Mouse (Mus musculus) hindbrain, postnatal 0 days (tissue): ENCODE data around the gene Kif3b. TPM values are rescaled to one million over a fixed set of nuclear protein-coding genes. Genes with fewer than 3 reads are reported as not detected.
"Not testable (repeated sequence)": the region's sequence is repeated elsewhere in the genome, so short reads cannot be mapped to it uniquely, and the experiment has no call there.

Experiments used
- ATAC-seq: fragments of 200-750 bp; cut with Nextera tagmentation; 2 replicates; pipeline ENCODE4 v1.8.0; 2017; ENCODE audit warnings: mild to moderate bottlenecking, moderate TSS enrichment, moderate library complexity
- DNase-seq: peaks from one replicate; pipeline ENCODE4 v3.0.0-alpha.2; 2015; ENCODE audit warnings: low spot score
- H3K27ac ChIP-seq: fragments of 300-500 bp; sonication (generic); 2 replicates; pipeline ENCODE4 v1.5.1; 2014; ENCODE audit warnings: mild to moderate bottlenecking
- H3K27me3 ChIP-seq: fragments of 300-500 bp; sonication (generic); 2 replicates; pipeline ENCODE4 v1.6.1; 2014; ENCODE audit warnings: low read length, mixed read lengths; ENCODE audit not compliant: insufficient read depth
- H3K36me3 ChIP-seq: fragments of 300-500 bp; sonication (generic); 2 replicates; pipeline ENCODE4 v1.6.1; 2014; ENCODE audit warnings: low read length, mixed read lengths; ENCODE audit not compliant: insufficient read depth
- H3K4me1 ChIP-seq: fragments of 300-500 bp; sonication (generic); 2 replicates; pipeline ENCODE4 v1.6.1; 2014; ENCODE audit warnings: antibody characterized with exemption, low read length, mixed read lengths; ENCODE audit not compliant: insufficient read depth
- H3K4me2 ChIP-seq: fragments of 300-500 bp; sonication (generic); 2 replicates; pipeline ENCODE4 v1.6.1; 2014; ENCODE audit warnings: low read depth, mild to moderate bottlenecking, low read length, moderate library complexity, mixed read lengths
- H3K4me3 ChIP-seq: fragments of 300-500 bp; sonication (generic); 2 replicates; pipeline ENCODE4 v1.5.1; 2014; ENCODE audit warnings: low read length
- H3K9ac ChIP-seq: fragments of 300-500 bp; sonication (generic); replicated peaks from 2 replicates; pipeline ENCODE4 v1.6.1; 2014; ENCODE audit warnings: mild to moderate bottlenecking, low read length, moderate library complexity, mixed read lengths
- H3K9me3 ChIP-seq: fragments of 300-500 bp; sonication (generic); 2 replicates; pipeline ENCODE4 v1.6.1; 2016; ENCODE audit warnings: low read length, mixed read lengths
- CTCF ChIP-seq: IDR thresholded peaks from 2 replicates; pipeline ENCODE4 v1.5.1; 2016; ENCODE audit warnings: antibody characterized with exemption, control low read depth, low read depth
- WGBS: fragments of 180-500 bp; shearing (Covaris S2); extraction: QIAGEN DNeasy Blood & Tissue Kit; methylation state at CpG from one replicate; pipeline ENCODE4 v1.1.7; 2014; 5-methylcytosine and 5-hydroxymethylcytosine counted together
- polyA plus RNA-seq: library from polyadenylated mRNA; unstranded; fragments of >200 nt; fragmentation: Nextera tagmentation; extraction: Ambion mirVana; gene quantifications from 2 replicates; pipeline ENCODE4 v1.2.1, GENCODE M21; 2015
- total RNA-seq: library from RNA; depleted of rRNA; stranded (reverse); fragments of >200 nt; gene quantifications from 2 replicates; pipeline ENCODE4 v1.2.3, GENCODE M21; 2014; rRNA removed

The Kif3b gene
- total and polyA plus RNA-seq, 2 experiments from 2014 or later: 17.6 to 38.1 TPM

DNA sequence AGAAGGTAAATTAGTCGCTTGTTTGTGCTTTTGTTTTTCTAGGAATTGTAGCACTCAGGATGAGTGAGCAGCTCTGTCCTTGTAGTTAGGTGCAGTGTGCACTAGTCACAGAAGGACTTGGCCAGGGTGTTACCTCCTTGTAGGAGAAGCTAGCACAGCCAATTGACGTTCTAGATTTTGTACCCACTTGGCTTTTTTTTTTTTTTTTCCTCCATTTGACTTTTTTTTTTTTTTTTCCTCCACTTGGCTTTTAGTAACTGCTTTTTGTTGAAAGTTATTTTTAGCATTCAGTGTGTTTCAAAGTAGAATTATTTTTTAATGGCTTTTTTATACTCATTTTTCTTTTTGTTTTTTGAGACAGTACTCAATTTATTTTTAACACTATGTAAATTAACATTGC is 63.4 kb downstream of the Kif3b start:
- Histone ChIP-seq H3K4me3 (no peak overlapping the region), H3K9ac (no peak overlapping the region), H3K4me2 (no peak overlapping the region), H3K4me1 (no peaks in the 10 kb centered on the region), H3K27me3 (no peaks in the 10 kb centered on the region), H3K27ac (no peak overlapping the region), H3K9me3 (no peaks in the 10 kb centered on the region), H3K36me3 (peaks cover 28% of the 10 kb centered on the region; the same call in 1 of the 2 replicates)
- DNase-seq: no peak
- WGBS: 81% methylated on average over 2 of the region's 2 CpGs
- no peak for ATAC-seq
- no peak for TF ChIP-seq CTCF

DNA sequence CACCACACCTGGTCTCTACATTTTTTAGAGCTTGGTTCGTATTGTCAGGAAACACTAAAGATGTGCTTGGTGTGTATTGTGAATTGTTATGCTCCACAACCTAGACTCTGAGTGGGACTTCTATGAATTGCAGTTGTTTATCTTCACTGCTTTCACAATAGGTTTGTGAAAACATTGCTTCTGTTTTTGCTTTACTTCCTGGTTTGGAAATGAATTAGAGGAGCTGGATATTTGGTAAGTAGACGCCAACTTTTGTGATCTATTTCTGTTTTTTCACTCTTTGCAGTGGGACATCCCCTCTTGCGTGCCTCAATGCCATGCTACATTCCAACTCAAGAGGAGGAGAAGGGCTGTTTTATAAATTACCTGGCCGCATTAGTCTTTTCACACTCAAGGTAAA is 65.6 kb downstream of the Kif3b start:
- Histone ChIP-seq H3K36me3 (peaks cover 28% of the 10 kb centered on the region; the same call in 1 of the 2 replicates), H3K4me3 (no peak overlapping the region), H3K27me3 (no peaks in the 10 kb centered on the region), H3K4me1 (no peaks in the 10 kb centered on the region), H3K9me3 (no peaks in the 10 kb centered on the region), H3K27ac (no peak overlapping the region), H3K4me2 (no peak overlapping the region), H3K9ac (no peak overlapping the region)
- no peak for TF ChIP-seq CTCF
- DNase-seq: no peak
- ATAC-seq: no peak
- 94% methylated on average over 4 of the region's 4 CpGs for WGBS

GRCm38 (mm10) chr2:153361101-153361710 is 70.0 kb downstream of the Kif3b start:
- Histone ChIP-seq H3K27me3 (no peaks in the 10 kb centered on the region), H3K9ac (no peak overlapping the region), H3K27ac (no peak overlapping the region), H3K4me1 (no peaks in the 10 kb centered on the region), H3K4me2 (no peak overlapping the region), H3K4me3 (no peak overlapping the region), H3K36me3 (peaks cover 15% of the 10 kb centered on the region; the same call in 1 of the 2 replicates), H3K9me3 (no peaks in the 10 kb centered on the region)
- ATAC-seq: no peak
- no peak for TF ChIP-seq CTCF
- 98% methylated on average over 1 of the region's 1 CpGs for WGBS
- DNase-seq: no peak

DNA sequence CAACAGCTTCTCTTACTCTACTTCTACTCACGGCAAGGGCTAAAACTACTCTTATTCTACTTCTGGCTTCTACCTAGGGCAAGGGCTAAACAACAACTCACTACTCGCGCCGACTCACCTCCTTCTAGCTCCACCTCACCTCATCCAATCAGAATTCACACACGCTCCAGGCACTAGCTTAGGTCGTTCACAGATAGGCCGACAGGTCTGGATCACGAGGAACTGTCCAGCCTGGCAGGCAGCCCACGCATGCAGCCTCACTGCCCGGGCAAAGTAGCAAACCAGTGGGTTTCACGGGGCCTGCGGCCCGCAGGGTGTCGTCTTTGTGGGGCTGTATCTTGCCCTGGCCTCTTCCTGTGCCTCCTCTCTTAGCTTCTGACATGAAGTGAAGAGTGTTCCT is 73.3 kb downstream of the Kif3b start:
- H3K4me2 ChIP-seq, DNase-seq, H3K27me3 ChIP-seq, H3K9me3 ChIP-seq, H3K27ac ChIP-seq, H3K4me3 ChIP-seq, H3K9ac ChIP-seq, ATAC-seq, H3K4me1 ChIP-seq: not testable (repeated sequence)
- 96% methylated on average over 14 of the region's 14 CpGs for WGBS
- peaks cover 17% of the 10 kb centered on the region; the same call in 1 of the 2 replicates for H3K36me3 ChIP-seq

- Histone ChIP-seq H3K4me1 (no peaks in the 10 kb centered on the region; the same call in 1 of the 2 replicates), H3K9me3 (no peaks in the 10 kb centered on the region), H3K36me3 (peaks cover 13% of the 10 kb centered on the region; the same call in 1 of the 2 replicates), H3K27ac (no peak overlapping the region), H3K4me3 (no peak overlapping the region), H3K9ac (no peak overlapping the region), H3K27me3 (no peaks in the 10 kb centered on the region), H3K4me2 (no peak overlapping the region)
- DNase-seq (no peak), ATAC-seq (no peak)
- TF ChIP-seq CTCF: no peak
These were observed 79.7 kb downstream of the Kif3b start for GRCm38 (mm10) chr2:153370871-153371270.

DNA sequence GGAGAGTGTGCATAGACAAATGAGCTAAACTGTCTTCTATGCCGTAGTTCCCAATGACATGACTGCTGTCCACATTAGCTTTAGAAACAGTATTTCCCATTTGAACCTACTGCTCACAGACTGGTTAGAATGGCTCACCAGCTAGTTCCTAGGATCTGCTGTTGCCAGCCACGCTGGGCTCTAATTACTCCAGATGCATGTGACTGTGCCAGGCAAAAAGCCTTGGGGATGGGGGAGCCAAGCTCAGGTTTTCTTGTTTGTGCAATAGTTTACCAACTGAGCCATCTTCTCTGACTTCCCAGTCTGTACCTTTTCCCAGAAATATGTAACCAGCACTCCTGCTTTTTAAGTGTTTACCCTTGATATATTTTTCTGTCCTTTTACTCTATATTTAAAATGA is 84.2 kb downstream of the Kif3b start:
- H3K4me2 ChIP-seq: no peak overlapping the region
- no peak for TF ChIP-seq CTCF
- no peaks in the 10 kb centered on the region for H3K36me3 ChIP-seq
- 50% methylated on average over 2 of the region's 2 CpGs for WGBS
- ATAC-seq (no peak), DNase-seq (no peak)
- no peaks in the 10 kb centered on the region; the same call in 1 of the 2 replicates for H3K4me1 ChIP-seq
- H3K27me3 ChIP-seq: no peaks in the 10 kb centered on the region
- no peaks in the 10 kb centered on the region for H3K9me3 ChIP-seq
- no peak overlapping the region for H3K9ac ChIP-seq
- no peak overlapping the region for H3K4me3 ChIP-seq
- no peak overlapping the region for H3K27ac ChIP-seq

GRCm38 (mm10) chr2:153380479-153380878 is 89.3 kb downstream of the Kif3b start:
- no peak for DNase-seq
- no peak overlapping the region for H3K4me2 ChIP-seq
- H3K4me3 ChIP-seq: no peak overlapping the region
- WGBS: 100% methylated on average over 1 of the region's 1 CpGs
- no peaks in the 10 kb centered on the region for H3K9me3 ChIP-seq
- H3K36me3 ChIP-seq: no peaks in the 10 kb centered on the region
- H3K27ac ChIP-seq: no peak overlapping the region
- TF ChIP-seq CTCF: no peak
- no peaks in the 10 kb centered on the region for H3K4me1 ChIP-seq
- H3K9ac ChIP-seq: no peak overlapping the region
- ATAC-seq: no peak
- no peaks in the 10 kb centered on the region for H3K27me3 ChIP-seq

Other genes starting within 250 kb of the Kif3b start
- 3.9 and 4.7 TPM in 2 replicates for gene Ccm2l, start 225.5 kb upstream of the Kif3b start, total RNA-seq
- 1.3 TPM in 2 replicates for gene Ccm2l, start 225.5 kb upstream of the Kif3b start, polyA plus RNA-seq
- gene Hck, start 182.9 kb upstream of the Kif3b start, total RNA-seq: 12.2 and 17.0 TPM in 2 replicates
- 8.6 and 8.7 TPM in 2 replicates for gene Hck, start 182.9 kb upstream of the Kif3b start, polyA plus RNA-seq
- gene Tm9sf4, start 130.1 kb upstream of the Kif3b start, total RNA-seq: 61.4 and 70.4 TPM in 2 replicates
- gene Tm9sf4, start 130.1 kb upstream of the Kif3b start, polyA plus RNA-seq: 73.0 and 80.0 TPM in 2 replicates
- gene Tspyl3, start 66.0 kb upstream of the Kif3b start, total RNA-seq: 30.1 and 33.0 TPM in 2 replicates
- gene Tspyl3, start 66.0 kb upstream of the Kif3b start, polyA plus RNA-seq: 39.9 and 42.4 TPM in 2 replicates
- gene Plagl2, start 50.0 kb upstream of the Kif3b start, total RNA-seq: 5.0 and 6.4 TPM in 2 replicates
- 2.3 and 2.4 TPM in 2 replicates for gene Plagl2, start 50.0 kb upstream of the Kif3b start, polyA plus RNA-seq
- gene Pofut1, start 49.9 kb upstream of the Kif3b start, total RNA-seq: 20.7 and 23.6 TPM in 2 replicates
- gene Pofut1, start 49.9 kb upstream of the Kif3b start, polyA plus RNA-seq: 4.3 and 4.8 TPM in 2 replicates
- 26.7 and 27.1 TPM in 2 replicates for gene Asxl1, start 54.4 kb downstream of the Kif3b start, total RNA-seq
- 12.8 and 13.3 TPM in 2 replicates for gene Asxl1, start 54.4 kb downstream of the Kif3b start, polyA plus RNA-seq
- not detected in 2 replicates for gene 4930404H24Rik, start 201.4 kb downstream of the Kif3b start, total RNA-seq
- not detected in 2 replicates for gene 4930404H24Rik, start 201.4 kb downstream of the Kif3b start, polyA plus RNA-seq
- 68.3 and 80.8 TPM in 2 replicates for gene Nol4l, start 238.6 kb downstream of the Kif3b start, total RNA-seq
- gene Nol4l, start 238.6 kb downstream of the Kif3b start, polyA plus RNA-seq: 23.7 and 24.2 TPM in 2 replicates